Mouse (Mus musculus): ENCODE data around the gene BC049715.

DNA sequence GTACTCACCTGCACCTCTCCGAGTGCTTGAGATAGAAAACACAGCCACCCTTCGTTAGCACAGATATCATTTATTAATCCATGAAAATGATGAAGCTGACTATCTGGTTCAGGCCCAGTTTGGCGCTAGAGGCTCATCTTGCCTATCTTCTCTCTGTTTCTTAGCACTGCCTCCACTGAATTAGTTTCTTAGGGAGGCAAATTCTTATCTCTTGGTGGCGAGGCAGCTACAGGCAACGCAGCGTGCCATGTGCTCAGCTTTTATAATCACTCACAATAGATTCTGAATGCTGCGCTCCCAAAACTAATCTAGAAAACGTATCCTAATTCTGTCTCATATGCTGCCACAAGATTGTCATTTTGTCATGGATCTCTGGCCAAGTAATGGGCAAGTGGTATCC is 21.0 kb downstream of the BC049715 start:
- TF ChIP-seq CTCF (IDR thresholded peaks at IDR 0.05; ENCODE audit: low read depth, low read length): no peak
- TF ChIP-seq POLR2A (IDR thresholded peaks at IDR 0.05; ENCODE audit: extremely low read depth, insufficient read depth, low read length): no peak
